Mouse (Mus musculus) T-helper 1 cell (primary cell): ENCODE data around the gene Mtr.

Source experiments
- in situ Hi-C: fragments of 300-600 bp; cut with MboI, MseI; formaldehyde crosslinking; loops from one replicate; pipeline ENCODE4 v1.15.1; 2025; ENCODE audit warnings: high pct_unique_total_duplicates

Gene Mtr

GRCm38 (mm10) chr13:12257391-12258380 is at the start of gene Mtr:
Gene Mtr (minus strand): TSS chr13:12258113.
- in situ Hi-C loops = loop anchor here (5.0 kb wide), 1 partner anchor 135 kb away; no protein-coding TSS in a partner anchor

GRCm38 (mm10) chr13:12307286-12307685 is 49.4 kb upstream of the Mtr start:
- in situ Hi-C loops = no loop called here

DNA sequence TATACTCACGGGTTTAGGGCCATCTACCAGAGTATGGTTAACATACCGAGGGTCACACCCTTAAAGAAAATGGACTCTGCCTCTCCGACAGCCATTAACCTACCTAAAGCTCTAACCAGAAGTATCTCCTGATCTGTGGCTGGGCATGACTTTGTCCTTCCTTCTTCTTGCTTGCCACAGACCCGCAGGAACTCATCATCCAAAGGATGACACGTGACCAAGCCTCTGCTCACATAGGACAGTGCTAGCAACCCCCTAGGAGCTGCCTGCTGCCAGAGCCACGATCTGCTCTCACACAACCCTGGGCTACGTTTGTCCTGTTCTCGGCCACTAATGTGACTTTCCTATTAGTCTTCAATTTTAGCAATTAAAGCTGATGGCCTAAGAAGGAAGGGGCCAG is 47.6 kb upstream of the Mtr start:
- in situ Hi-C loops = no loop called here

DNA sequence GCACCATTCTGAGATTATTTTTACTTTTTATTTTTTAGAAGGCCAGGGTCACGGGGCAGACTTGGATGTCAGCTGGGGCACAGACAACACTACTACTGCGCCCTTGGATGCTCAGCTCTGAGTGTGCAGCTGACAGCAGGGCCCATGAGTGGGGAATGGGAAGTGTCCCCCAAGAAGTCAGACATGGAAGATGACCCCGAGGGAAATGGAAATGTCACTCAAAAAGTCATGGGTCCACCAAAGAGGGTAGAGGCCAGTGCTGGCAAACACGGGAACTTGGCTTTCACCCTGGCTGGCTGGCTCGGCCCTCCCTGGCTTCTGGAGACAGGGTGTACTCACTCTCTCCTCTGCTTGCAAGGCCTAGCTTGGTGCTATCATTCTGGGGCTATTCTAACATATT is 47.1 kb upstream of the Mtr start:
- in situ Hi-C loops = no loop called here

DNA sequence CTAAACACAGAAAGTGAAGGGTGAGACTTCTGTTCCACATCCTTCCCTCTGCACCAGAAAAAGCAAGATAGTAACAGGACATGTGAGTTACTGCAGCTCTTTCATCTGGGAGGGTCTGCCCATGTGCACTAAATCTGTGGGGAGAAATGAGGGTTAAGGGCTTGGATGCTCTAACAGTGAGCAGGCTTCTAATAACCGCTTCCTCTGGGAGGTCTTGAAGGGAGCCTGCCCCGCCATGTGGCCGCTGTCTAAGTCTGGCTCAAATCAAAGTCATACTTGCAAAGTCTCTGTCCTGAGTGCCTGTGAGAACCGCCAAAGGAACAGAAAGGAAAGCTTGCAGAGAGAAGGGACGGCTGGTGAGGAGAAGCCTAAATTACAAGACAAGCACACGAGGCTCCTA is 39.9 kb upstream of the Mtr start:
- in situ Hi-C loops = no loop called here

DNA sequence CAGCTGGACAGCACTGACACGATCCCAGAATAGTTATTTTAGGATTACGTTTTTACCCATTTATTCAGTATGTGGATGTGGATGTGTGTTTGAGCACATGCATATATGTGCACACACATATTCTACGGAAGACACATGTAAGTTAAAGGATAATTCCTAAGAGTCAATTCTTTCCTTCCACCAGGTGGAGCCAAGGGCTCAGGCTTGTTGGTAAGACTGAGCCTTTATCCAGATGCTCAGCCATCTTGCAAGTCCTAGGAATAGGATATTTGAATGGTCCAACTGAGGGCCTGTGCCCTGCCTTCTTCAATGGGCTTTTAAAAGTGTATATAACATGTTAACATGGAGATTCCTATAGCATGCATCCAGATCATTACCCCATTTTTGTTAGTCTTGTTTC is 38.8 kb upstream of the Mtr start:
- in situ Hi-C loops = no loop called here

DNA sequence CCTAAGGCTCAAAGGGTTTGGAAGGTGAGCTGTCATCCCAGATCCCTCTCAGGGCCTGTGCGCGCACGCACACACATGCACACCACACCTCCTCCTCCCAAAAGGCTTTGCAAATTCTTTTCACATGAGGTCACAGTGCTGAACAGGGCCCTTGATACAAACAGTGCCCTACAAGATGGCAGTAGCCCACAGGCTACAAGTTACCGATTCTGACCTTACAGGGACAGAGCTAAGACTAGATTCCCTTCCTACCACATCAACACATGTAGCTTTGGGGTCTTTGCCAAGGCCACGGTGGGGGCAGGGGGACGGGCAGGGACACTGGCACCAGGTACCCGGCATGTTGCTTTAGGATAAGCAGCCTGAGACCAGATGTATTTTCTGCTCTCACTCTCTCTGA is 35.9 kb upstream of the Mtr start:
- in situ Hi-C loops = no loop called here

DNA sequence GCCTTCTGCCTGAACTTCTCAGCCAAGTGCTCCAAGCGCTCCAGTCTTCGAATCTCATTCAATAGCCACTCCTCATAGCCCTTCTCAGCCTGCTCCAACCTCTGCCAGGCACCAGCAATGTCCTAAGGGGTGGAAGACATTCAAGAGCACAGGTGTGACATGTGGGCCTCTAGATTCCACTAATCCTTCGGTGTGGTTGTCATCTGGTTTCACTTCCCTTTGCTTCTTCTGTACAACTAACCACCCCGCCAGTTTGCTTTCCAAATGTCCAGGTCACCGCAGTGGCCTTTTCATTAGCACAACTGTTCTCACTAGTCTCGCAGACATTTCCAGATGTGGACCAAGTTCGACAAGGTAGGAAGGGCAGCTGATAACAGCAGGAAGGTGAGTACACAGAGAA is 32.8 kb upstream of the Mtr start:
- in situ Hi-C loops = no loop called here

DNA sequence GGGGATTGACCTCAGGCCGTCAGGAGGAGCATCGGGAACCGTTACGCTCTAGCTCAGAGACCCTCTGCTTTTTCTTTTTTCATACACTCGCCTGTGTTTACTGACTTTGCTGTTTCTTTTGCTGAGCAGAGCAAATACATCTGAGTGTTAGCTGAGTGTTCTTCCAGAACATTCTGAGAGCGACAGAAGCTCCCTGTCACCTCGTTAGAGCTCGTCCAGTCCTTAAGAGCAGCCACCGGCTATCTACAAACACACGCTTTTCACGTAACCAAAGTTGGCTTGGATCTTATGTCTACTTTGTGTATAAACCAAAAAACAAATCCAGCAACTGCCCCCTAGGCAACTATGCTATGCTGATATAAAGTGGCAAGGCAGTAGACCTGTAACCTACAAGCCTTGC is 26.6 kb upstream of the Mtr start:
- in situ Hi-C loops = no loop called here

GRCm38 (mm10) chr13:12283826-12284225 is 25.9 kb upstream of the Mtr start:
- in situ Hi-C loops = no loop called here

DNA sequence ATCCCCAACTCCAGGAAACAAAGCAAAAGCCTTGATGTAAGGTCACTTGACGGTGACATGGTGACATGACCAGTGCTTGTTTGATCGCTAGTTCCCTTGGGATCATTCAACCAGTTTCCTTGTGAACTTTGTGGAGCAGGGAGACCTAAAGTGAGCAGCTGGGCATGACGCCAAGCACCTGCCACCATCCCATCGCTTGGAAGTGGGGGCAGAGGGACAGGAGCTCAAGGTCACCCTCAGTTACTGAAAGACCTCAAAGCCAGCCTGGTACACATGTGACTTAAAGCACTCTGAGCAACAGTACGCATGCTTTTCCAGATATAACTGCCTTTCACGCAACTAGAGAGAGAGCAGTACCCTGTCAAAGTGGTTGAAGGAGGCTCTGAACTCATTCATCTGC is 16.8 kb upstream of the Mtr start:
- in situ Hi-C loops = loop anchor here (10.0 kb wide), 1 partner anchor 60 kb away; no protein-coding TSS in a partner anchor

- in situ Hi-C loops = loop anchor here (10.0 kb wide), 1 partner anchor 61 kb away; no protein-coding TSS in a partner anchor
Measured at GRCm38 (mm10) chr13:12274220-12274619, 16.3 kb upstream of the Mtr start.

DNA sequence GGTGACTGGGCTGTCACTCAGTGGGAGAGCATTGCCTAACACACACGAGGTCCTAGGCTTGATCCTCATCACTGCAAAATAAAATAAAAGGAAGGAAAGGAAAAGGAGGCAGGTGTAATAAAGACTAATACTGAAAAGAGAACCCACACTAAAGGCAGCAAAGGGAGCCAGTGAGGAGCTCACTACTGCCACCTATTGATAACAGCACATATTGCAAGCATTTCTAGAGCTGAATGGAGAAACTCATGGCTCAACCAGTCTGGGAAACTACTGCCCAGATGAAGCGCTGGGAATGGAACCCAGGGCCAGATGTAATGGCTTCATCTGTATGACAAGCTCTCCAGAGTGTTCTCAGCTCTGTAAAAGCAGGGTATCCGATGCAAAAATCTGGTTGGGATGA is 15.0 kb upstream of the Mtr start:
- in situ Hi-C loops = loop anchor here (10.0 kb wide), 1 partner anchor 62 kb away; no protein-coding TSS in a partner anchor

DNA sequence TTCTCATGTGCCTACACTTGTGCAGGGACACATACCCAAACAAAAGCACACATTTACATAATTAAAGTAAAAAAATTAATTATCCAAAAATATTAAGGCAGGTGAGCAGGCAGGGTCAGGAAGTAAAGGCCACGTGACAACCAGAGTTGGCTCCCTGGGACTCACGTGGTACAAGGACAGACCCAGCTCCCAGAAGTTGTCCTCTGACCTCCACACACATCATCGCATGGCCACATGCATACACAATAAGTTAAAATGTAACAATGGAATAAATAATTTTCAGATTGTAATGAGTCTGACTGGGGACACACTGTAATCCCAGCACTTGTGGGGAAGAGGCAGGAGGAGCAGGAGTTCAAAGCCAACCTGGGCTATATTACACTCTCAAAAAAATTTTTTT is 10.1 kb upstream of the Mtr start:
- in situ Hi-C loops = no loop called here

GRCm38 (mm10) chr13:12267097-12267496 is 9.2 kb upstream of the Mtr start:
- in situ Hi-C loops = no loop called here

- in situ Hi-C loops = no loop called here
Measured at GRCm38 (mm10) chr13:12263996-12264395, 6.1 kb upstream of the Mtr start.

- in situ Hi-C loops = no loop called here
Measured at GRCm38 (mm10) chr13:12261505-12261904, 3.6 kb upstream of the Mtr start.

GRCm38 (mm10) chr13:12256871-12257390 is 982 bp downstream of the Mtr start:
- in situ Hi-C loops = loop anchor here (5.0 kb wide), 1 partner anchor 135 kb away; no protein-coding TSS in a partner anchor

DNA sequence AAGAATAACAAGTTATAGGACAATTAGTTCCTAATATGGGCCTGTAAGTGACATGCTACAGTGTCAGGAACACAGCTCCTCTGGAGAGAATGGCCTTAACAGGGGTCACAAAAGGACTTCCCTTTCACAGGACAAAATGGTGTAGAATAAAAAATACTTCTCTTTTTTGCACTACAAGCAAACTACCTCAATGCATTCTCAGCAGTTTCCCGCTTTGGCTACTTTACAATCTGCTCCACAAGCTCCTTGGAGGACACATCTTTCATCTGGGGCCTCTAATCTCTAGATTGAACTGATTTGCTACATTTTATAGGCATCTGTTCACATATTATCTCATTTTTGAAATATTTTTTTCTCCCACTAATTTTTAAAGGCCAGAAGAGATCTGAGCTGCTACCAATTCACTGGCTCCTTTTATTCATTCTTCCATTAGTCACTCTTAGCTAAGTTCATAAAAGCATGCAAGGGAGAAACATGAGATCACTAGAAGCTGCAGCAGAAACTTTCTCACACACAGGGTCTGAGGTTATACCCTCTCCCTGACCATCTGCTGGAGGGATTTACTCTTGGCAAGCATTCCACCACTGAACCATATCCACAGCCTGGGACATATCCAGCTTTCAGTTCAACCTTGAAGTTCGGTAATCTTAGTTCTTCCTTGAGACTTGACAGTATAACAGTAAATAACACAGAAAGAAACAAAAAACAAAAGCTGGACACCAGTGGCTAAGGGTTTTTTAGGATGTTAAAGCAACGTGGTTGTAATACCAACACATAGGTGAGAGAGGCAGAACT is 1.8 kb downstream of the Mtr start:
- in situ Hi-C loops = loop anchor here (5.0 kb wide), 1 partner anchor 136 kb away; no protein-coding TSS in a partner anchor

DNA sequence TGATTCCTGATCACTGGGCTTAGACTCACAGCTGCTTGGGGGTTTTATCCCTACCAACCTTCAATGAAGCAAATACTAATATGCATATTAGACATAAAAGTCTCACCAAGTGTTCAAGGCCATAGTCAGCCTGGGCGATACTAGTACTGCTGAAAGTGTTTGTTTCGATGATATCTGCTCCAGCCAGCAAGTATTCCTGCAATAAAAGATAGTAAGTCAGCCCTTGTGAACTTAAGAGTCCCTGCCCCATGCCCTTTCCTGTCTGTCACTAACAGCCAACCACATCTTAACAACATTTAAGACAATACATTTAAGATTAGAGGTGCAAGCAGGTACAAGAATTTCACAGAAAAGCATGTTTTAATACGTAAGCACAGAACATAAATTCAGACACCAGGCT is 7.4 kb downstream of the Mtr start:
- in situ Hi-C loops = no loop called here

GRCm38 (mm10) chr13:12249195-12249898 is 8.6 kb downstream of the Mtr start:
- in situ Hi-C loops = no loop called here
